Mouse (Mus musculus) thymus, adult 2 months (tissue): ENCODE measurements around the gene Cux2.

Experiments
- CTCF ChIP-seq: fragments of 200-500 bp; IDR thresholded peaks from 2 replicates; pipeline ENCODE4 v1.5.1; 2012; ENCODE audit warnings: mild to moderate bottlenecking, control low read depth, low read length, moderate library complexity, borderline replicate concordance; ENCODE audit not compliant: control insufficient read depth, poor library complexity, insufficient read depth; ENCODE audit errors: extremely low read depth
- POLR2A ChIP-seq: fragments of 200-500 bp; IDR thresholded peaks from 2 replicates; pipeline ENCODE4 v1.6.1; 2012; ENCODE audit warnings: mild to moderate bottlenecking, low read length, control low read depth, moderate library complexity; ENCODE audit not compliant: control insufficient read depth, poor library complexity, insufficient read depth; ENCODE audit errors: extremely low read depth

- TF ChIP-seq CTCF (no peak), POLR2A (no peak)
Measured at GRCm38 (mm10) chr5:121894647-121895046, 155.3 kb downstream of the Cux2 start.
